Mouse (Mus musculus): ENCODE data around the gene Olfr378. TPM values are rescaled to one million over a fixed set of nuclear protein-coding genes. Genes with fewer than 3 reads are reported as not detected.

Olfr378 gene
- not detected in 2 replicates for polyA plus RNA-seq (2014; fragmentation: Nextera tagmentation; extraction: Ambion mirVana)

GRCm38 (mm10) chr11:73428377-73428776 lies at the start of gene Olfr378:
Gene Olfr378 (minus strand): TSS chr11:73428477.
- no peak within 1 kb of the TSS for H3K9ac ChIP-seq (replicated peaks; ENCODE audit: low read length)
- H3K27me3 ChIP-seq (ENCODE audit: control insufficient read depth, insufficient read depth, low read length): no peaks in the 10 kb centered on the region
- H3K4me2 ChIP-seq (ENCODE audit: low read length): no peak within 1 kb of the TSS
- H3K4me3 ChIP-seq (replicated peaks; ENCODE audit: low read depth, low read length): no peak within 1 kb of the TSS
- 86% methylated on average over 1 of the region's 1 CpGs for WGBS
- no peaks in the 10 kb centered on the region for H3K4me1 ChIP-seq (ENCODE audit: control insufficient read depth, insufficient read depth, low read length)
- no peaks in the 10 kb centered on the region for H3K36me3 ChIP-seq (ENCODE audit: control insufficient read depth, insufficient read depth, low read length)
- DNase-seq: no peak
- no peak within 1 kb of the TSS for H3K27ac ChIP-seq (replicated peaks; ENCODE audit: low read depth, low read length)
- H3K9me3 ChIP-seq (ENCODE audit: control insufficient read depth, low read length): no peaks in the 10 kb centered on the region; the same call in 1 of the 2 replicates
- no peak for ATAC-seq (ENCODE audit: low FRiP score, low TSS enrichment)

GRCm38 (mm10) chr11:73457408-73457807 lies 29.1 kb upstream of the Olfr378 start, which contains the start of gene Olfr380:
Gene Olfr380 (minus strand): TSS chr11:73457508.
- peaks cover 5% of the 10 kb centered on the region; the same call in 1 of the 2 replicates for H3K9me3 ChIP-seq (ENCODE audit: control insufficient read depth, low read length)
- WGBS: 81% methylated on average over 1 of the region's 1 CpGs
- no peaks in the 10 kb centered on the region for H3K36me3 ChIP-seq (ENCODE audit: control insufficient read depth, insufficient read depth, low read length)
- ATAC-seq (ENCODE audit: low FRiP score, low TSS enrichment): no peak
- no peak for DNase-seq
- no peak within 1 kb of the TSS for H3K9ac ChIP-seq (replicated peaks; ENCODE audit: low read length)
- H3K4me3 ChIP-seq (replicated peaks; ENCODE audit: low read depth, low read length): no peak within 1 kb of the TSS
- H3K4me1 ChIP-seq (ENCODE audit: control insufficient read depth, insufficient read depth, low read length): no peaks in the 10 kb centered on the region
- no peaks in the 10 kb centered on the region for H3K27me3 ChIP-seq (ENCODE audit: control insufficient read depth, insufficient read depth, low read length)
- no peak within 1 kb of the TSS for H3K4me2 ChIP-seq (ENCODE audit: low read length)
- H3K27ac ChIP-seq (replicated peaks; ENCODE audit: low read depth, low read length): no peak within 1 kb of the TSS

- Histone ChIP-seq H3K4me3 (replicated peaks; ENCODE audit: low read depth, low read length) (no peak within 1 kb of the TSS), H3K4me2 (ENCODE audit: low read length) (no peak within 1 kb of the TSS), H3K4me1 (ENCODE audit: control insufficient read depth, insufficient read depth, low read length) (no peaks in the 10 kb centered on the region), H3K27ac (replicated peaks; ENCODE audit: low read depth, low read length) (no peak within 1 kb of the TSS), H3K27me3 (ENCODE audit: control insufficient read depth, insufficient read depth, low read length) (no peaks in the 10 kb centered on the region), H3K9me3 (ENCODE audit: control insufficient read depth, low read length) (no peaks in the 10 kb centered on the region), H3K36me3 (ENCODE audit: control insufficient read depth, insufficient read depth, low read length) (no peaks in the 10 kb centered on the region), H3K9ac (replicated peaks; ENCODE audit: low read length) (no peak within 1 kb of the TSS)
- ATAC-seq (ENCODE audit: low FRiP score, low TSS enrichment): no peak
- no peak for DNase-seq
Measured at GRCm38 (mm10) chr11:73399514-73399913, 28.8 kb downstream of the Olfr378 start, which contains the start of gene Olfr1. Gene Olfr1 (minus strand): TSS chr11:73399614.

- no peaks in the 10 kb centered on the region for H3K4me1 ChIP-seq (ENCODE audit: control insufficient read depth, insufficient read depth, low read length)
- no peaks in the 10 kb centered on the region for H3K36me3 ChIP-seq (ENCODE audit: control insufficient read depth, insufficient read depth, low read length)
- H3K27ac ChIP-seq (replicated peaks; ENCODE audit: low read depth, low read length): no peak overlapping the region
- no peaks in the 10 kb centered on the region for H3K9me3 ChIP-seq (ENCODE audit: control insufficient read depth, low read length)
- no peak overlapping the region for H3K9ac ChIP-seq (replicated peaks; ENCODE audit: low read length)
- H3K4me3 ChIP-seq (replicated peaks; ENCODE audit: low read depth, low read length): no peak overlapping the region
- no peak for DNase-seq
- H3K4me2 ChIP-seq (ENCODE audit: low read length): no peak overlapping the region
- no peaks in the 10 kb centered on the region for H3K27me3 ChIP-seq (ENCODE audit: control insufficient read depth, insufficient read depth, low read length)
- 76% methylated on average over 4 of the region's 4 CpGs for WGBS
- no peak for ATAC-seq (ENCODE audit: low FRiP score, low TSS enrichment)
Measured at GRCm38 (mm10) chr11:73395374-73395773, 32.9 kb downstream of the Olfr378 start.

Other genes starting within 250 kb of the Olfr378 start
- 18.1 and 23.0 TPM in 2 replicates for gene Ctns, start 229.4 kb downstream of the Olfr378 start, polyA plus RNA-seq (2014; fragmentation: Nextera tagmentation; extraction: Ambion mirVana)
- 1.1 and 1.6 TPM in 2 replicates for gene Shpk, start 229.0 kb downstream of the Olfr378 start, polyA plus RNA-seq (2014; fragmentation: Nextera tagmentation; extraction: Ambion mirVana)
- gene Trpv1, start 194.2 kb downstream of the Olfr378 start, polyA plus RNA-seq (2014; fragmentation: Nextera tagmentation; extraction: Ambion mirVana): 0.50 TPM in 1 of 2 replicates, not detected in the other
- 0.12 and 0.19 TPM in 2 replicates for gene Trpv3, start 161.1 kb downstream of the Olfr378 start, polyA plus RNA-seq (2014; fragmentation: Nextera tagmentation; extraction: Ambion mirVana)
- 0.55 and 0.84 TPM in 2 replicates for gene Aspa, start 98.9 kb downstream of the Olfr378 start, polyA plus RNA-seq (2014; fragmentation: Nextera tagmentation; extraction: Ambion mirVana)
- gene Gm49340, start 98.7 kb downstream of the Olfr378 start, polyA plus RNA-seq (2014; fragmentation: Nextera tagmentation; extraction: Ambion mirVana): not detected in 2 replicates
- gene Spata22, start 98.7 kb downstream of the Olfr378 start, polyA plus RNA-seq (2014; fragmentation: Nextera tagmentation; extraction: Ambion mirVana): not detected in 2 replicates
- gene Olfr20, start 77.7 kb downstream of the Olfr378 start, polyA plus RNA-seq (2014; fragmentation: Nextera tagmentation; extraction: Ambion mirVana): not detected in 2 replicates
- gene Olfr376, start 57.2 kb downstream of the Olfr378 start, polyA plus RNA-seq (2014; fragmentation: Nextera tagmentation; extraction: Ambion mirVana): not detected in 2 replicates
- not detected in 2 replicates for gene Olfr1, start 28.9 kb downstream of the Olfr378 start, polyA plus RNA-seq (2014; fragmentation: Nextera tagmentation; extraction: Ambion mirVana)
- not detected in 2 replicates for gene Olfr380, start 29.0 kb upstream of the Olfr378 start, polyA plus RNA-seq (2014; fragmentation: Nextera tagmentation; extraction: Ambion mirVana)
- gene Olfr381, start 63.1 kb upstream of the Olfr378 start, polyA plus RNA-seq (2014; fragmentation: Nextera tagmentation; extraction: Ambion mirVana): not detected in 2 replicates
- not detected in 2 replicates for gene Olfr382, start 88.7 kb upstream of the Olfr378 start, polyA plus RNA-seq (2014; fragmentation: Nextera tagmentation; extraction: Ambion mirVana)
- gene Olfr385, start 164.5 kb upstream of the Olfr378 start, polyA plus RNA-seq (2014; fragmentation: Nextera tagmentation; extraction: Ambion mirVana): not detected in 2 replicates
- gene Olfr384, start 170.1 kb upstream of the Olfr378 start, polyA plus RNA-seq (2014; fragmentation: Nextera tagmentation; extraction: Ambion mirVana): not detected in 2 replicates